Mouse (Mus musculus) lung, postnatal 4 days (tissue): ENCODE results near the gene Elf1.

ENCODE experiments used
- DNase-seq, 2 experiments: peaks; one replicate each; pipeline ENCODE4 v3.0.0; 2021

Elf1 gene

DNA sequence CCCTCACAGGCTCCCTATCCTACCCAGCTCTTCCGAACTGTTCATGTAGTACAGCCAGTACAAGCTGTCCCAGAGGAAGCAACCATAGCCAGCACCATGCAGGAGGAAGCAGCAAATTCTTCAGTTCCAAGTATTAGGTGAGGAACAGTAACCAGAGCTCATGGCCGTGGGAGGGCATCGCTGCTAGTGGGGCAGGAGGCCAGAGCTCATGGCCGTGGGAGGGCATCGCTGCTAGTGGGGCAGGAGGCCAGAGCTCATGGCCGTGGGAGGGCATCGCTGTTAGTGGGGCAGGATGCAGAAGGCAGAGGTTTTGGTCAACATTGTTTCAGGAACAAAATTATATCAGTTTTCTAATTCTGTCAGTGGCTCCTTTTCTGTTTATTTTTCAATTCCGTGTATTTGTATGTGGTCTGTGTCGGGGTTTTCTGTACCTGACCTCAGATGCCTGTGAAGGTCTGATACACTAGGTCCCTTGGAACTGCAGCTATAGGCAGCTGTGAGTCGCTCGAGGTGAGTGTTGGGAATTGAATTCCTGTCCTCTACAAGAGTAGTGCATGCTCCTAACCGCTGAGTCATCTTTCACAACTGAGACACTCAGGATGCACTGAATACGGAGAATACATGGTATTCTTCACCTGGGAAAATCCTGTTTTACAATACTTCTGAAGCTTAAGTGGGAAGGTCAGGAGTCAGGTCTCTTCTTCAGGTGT lies 92.6 kb downstream of the Elf1 start:
- no peak for DNase-seq

- no peak for DNase-seq
Measured at GRCm38 (mm10) chr14:79574361-79574760, 93.4 kb downstream of the Elf1 start.

GRCm38 (mm10) chr14:79583526-79584245 lies 102.7 kb downstream of the Elf1 start:
- DNase-seq: no peak

DNA sequence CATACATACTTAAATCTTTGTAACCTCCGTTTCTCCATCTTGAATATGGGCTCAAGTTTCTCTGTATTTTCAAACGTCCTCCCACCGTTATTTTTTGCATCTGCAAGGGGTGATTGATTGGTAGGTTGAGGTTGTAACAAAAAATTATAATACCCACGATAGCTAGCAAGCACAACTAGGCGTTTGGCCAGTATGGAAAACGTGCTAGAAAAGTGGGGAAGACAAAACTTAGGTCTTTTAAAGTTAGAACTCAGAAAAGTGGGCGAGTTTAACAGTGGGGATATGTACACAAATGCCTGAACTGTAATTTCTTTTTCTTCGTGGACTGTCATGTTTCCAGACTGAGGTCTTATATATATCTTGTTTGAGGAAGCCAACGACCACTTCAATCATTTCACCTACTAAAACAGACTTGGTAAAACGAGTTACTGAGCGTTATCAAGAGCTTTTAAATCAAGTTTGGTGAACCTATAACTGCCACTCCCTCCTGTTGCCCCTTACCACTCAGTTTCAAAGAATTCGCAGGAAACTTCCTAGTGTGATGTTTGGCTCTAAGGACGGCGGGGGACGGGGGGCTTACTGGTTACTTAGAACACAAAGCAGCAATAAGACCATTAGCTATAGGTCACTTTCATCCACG lies 105.6 kb downstream of the Elf1 start:
- no peak for DNase-seq

- DNase-seq: peak; percentile 95 to 98
Measured at GRCm38 (mm10) chr14:79587139-79587851, 106.3 kb downstream of the Elf1 start, which contains the start of gene Sugt1. TSS of gene Sugt1 (plus strand) at chr14:79587691.

- DNase-seq: no peak
Measured at GRCm38 (mm10) chr14:79587852-79588229, 106.8 kb downstream of the Elf1 start.

GRCm38 (mm10) chr14:79588534-79588951 lies 107.5 kb downstream of the Elf1 start:
- DNase-seq: no peak

DNA sequence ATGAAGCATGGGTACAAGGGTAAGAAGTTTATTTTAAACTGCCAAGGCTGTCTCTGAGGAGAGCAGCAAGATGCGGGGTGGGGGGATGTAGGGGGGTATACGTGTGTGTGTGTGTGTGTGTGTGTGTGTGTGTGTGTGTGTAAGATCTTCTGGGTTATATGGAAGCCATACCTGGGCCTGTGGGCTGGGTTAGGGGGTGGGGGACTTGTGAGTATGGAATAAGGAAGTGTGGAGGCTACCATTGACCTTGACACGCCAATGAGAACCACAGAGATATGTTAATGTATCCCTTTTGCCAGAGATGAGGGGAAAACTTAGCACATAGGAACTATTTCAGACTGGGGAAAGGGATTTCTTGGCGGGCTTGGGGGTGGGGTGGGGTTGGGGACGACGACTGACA lies 108.4 kb downstream of the Elf1 start:
- DNase-seq: no peak

DNA sequence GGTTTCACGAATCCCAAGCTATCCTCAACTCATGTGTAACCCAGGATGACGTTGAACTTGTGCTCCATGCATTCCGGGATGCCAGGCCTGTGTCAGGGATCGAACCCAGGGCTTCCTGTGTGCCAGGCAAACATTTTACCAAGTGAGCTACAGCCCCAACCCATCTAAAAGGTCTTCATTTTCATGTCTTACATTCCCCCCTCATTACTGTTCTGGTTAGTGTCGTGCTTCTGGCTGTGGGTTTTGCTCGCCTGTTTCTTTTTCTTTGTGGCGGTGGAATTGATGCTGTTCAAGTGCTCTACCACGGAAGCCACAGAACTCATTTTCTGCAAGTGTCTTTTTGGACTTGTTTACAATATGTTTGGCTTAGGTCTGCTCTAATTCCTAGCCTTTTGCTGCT lies 109.9 kb downstream of the Elf1 start:
- DNase-seq: no peak

DNA sequence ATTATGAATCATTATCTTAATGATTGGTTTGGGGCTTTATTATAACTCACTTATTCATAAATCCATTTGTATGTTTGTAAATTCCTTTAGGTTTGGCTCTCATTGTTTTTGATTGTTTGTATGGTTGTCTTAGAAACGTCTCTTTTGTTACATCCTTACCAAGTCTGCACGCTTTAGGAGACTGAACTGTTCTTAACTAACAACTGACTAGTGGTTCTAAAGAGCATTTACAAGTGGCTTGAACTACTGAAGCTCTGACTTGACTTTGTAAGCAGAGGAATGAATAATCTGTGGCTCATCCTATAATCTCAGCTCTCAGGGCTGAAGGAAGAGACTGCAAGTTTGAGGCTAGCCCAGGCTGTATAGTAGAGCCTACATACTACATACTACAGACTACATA lies 110.6 kb downstream of the Elf1 start:
- DNase-seq: no peak

DNA sequence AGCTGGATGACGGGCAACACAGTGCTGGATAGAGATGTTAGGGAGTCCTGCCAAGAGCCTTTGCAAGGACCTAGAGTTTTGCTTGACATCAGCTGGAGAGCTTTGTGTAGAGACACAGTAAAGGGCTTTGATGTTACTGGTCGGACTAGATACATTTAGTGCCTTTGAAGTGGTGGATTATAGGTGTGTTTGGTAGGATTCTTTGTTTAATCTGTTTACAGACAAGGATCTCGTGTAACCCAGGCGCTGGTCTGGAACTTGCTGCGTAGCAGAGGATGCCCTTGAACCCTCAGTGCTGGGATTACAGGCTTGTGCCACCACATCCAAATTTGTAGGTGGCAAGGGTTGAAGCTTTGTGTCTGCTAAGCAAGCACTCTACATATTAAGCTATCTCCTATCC lies 113.1 kb downstream of the Elf1 start:
- no peak for DNase-seq

DNA sequence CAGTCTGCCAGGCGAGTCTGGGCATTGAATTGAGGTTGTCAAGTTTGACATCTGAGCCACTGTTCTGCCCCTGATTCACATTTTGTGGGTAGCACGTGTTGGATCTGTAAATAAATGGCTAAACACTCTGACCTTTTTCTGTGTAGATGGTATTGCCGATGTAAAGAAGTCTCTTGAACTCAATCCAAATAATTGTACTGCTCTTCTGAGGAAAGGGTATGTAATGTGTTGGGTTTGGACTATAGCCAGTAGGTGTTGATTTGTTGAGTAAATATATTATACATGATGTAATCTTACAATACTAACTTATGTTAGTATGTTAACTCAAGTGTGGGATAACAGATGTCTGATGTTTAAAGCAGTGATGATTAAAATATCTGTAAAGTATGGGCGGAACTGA lies 115.6 kb downstream of the Elf1 start:
- DNase-seq: no peak

GRCm38 (mm10) chr14:79605881-79606280 lies 124.9 kb downstream of the Elf1 start:
- no peak for DNase-seq

DNA sequence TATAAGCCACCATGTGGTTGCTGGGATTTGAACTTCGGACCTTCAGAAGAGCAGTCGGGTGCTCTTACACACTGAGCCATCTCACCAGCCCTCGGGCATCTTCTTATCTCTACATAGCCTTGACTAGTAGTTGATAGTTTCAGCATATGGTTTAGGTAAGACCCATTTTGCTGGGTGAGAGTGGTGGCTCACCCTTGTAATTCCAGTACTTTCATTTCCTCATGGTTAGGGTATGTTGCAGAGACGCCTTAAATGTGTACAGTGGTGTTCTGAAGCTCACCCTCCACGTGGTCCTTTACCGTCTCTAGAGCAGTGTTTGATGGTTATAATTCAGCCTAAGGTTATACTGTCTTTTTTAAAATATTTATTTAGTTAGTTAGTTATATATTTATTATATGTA lies 125.4 kb downstream of the Elf1 start:
- no peak for DNase-seq

DNA sequence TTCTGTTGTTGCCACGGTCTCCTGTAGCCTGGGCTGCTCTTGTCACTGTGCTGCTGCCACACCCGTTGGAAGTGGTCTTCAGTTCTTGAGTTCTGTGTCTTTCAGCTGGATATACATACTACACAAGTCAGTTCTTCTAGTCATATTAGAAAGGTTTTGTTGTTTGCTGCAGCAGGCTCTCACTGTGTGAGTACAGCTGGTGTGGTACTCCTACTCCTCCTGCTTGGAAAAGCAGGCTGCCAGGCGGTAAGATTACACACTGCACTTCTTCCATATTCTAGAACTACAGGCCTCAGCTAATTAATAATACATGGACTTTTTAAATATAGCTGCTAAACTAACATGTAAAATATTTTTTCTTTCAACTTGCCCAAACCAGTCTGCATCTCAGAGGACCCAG lies 125.9 kb downstream of the Elf1 start:
- no peak for DNase-seq

DNA sequence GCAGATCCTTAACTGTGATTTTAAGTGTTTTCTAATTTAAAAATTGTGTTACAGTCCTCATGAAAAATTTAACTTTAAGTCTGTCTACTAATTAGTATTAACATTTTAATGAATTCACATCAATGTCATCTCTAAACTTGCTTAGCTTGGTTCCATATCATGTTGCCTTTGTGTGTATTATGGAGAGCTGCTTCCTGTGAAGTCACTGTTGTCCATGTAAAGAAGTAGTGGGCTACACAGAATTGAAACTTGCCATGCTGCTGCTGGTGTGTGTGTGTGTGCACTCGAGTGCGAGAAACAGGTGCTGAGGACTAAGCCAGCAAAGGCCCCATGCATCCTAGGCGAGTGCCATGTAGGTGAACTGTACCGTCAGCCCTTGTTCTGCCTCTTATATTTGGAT lies 126.4 kb downstream of the Elf1 start:
- DNase-seq: no peak

DNA sequence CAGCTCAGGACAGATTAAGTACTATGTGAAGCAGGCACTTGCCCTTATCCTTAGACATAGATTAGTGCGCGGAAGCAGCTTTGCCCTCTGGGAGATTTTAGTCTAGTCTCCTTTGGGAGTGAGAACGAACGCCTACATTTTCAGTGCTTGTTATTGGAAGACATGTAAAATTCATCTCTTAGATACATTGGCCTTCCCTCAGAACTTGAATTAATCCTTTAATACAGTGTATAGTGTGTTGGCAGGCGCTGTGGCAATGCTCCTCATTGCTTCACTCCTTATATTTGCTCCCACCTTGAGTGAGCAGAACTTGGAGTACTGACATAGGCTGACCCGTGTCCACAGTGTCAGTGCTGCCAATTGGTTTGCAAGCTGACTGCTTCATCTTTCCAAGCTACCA lies 127.3 kb downstream of the Elf1 start:
- DNase-seq: no peak

GRCm38 (mm10) chr14:79617121-79617828 lies 136.3 kb downstream of the Elf1 start:
- DNase-seq: no peak

DNA sequence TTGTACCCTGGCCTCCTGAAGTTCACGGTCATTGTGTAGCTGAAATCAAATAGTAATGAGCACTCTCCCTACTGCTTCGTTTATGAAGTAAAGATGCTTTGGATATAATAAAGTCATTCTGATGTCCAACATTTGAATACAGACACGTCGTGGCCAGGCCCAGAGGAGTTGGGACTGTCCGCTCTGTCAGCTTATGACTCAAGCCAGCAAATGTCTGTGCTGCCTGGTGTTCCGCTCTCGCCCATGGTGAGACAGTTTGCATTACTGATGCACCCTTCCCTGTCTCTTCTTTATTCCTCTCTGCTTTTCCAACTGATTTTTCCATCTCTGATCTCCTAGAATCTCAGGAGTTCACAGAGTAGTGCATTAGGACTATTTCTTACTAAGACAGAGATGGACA lies 138.8 kb downstream of the Elf1 start:
- DNase-seq: no peak

GRCm38 (mm10) chr14:79621143-79621542 lies 140.1 kb downstream of the Elf1 start:
- DNase-seq: no peak
